25 mouse cellular contexts compared by ENCODE assay signal in genomic region chr2:25311491-25311891, GRCm38 (mm10). TPM values are rescaled to one million over a fixed set of nuclear protein-coding genes. Genes with fewer than 3 reads are reported as not detected.
DNase-seq lines count a peak whose midpoint lies in the region; ATAC-seq and TF ChIP-seq lines count a peak whose summit lies in the region.
"Had no signal": no experiment of that assay in that cellular context is flagged by ENCODE, and none has a peak within 500 bp of the region (broad histone marks: within the 10 kb centered on the region; RNA-seq: fewer than 3 reads in every experiment).

No protein-coding gene starts in this region.

- no peak overlapping the region for H3K4me3 ChIP-seq in lung, embryonic 16.5 days (ENCODE audit: low read length)
- no peak overlapping the region for H3K4me3 ChIP-seq in lung, adult 2 months (replicated peaks; ENCODE audit: extremely low read depth, low read depth, low read length)
- peak overlapping the region; percentile 25; the same call in 1 of the 2 replicates for H3K4me3 ChIP-seq in intestine, embryonic 15.5 days (replicated peaks)
- H3K4me3 ChIP-seq: erythroblast, embryonic 14.5 days; hindbrain, embryonic 12.5 days; midbrain, embryonic 12.5 days had no signal

- no peak overlapping the region for H3K27ac ChIP-seq in lung, embryonic 16.5 days (ENCODE audit: low read length)
- no peak overlapping the region for H3K27ac ChIP-seq in intestine, embryonic 15.5 days
- H3K27ac ChIP-seq: heart, embryonic 10.5 days; hindbrain, embryonic 12.5 days; macrophage; midbrain, embryonic 12.5 days had no signal

- 7% methylated on average over 11 of the region's 11 CpGs for WGBS in lung, embryonic 16.5 days
- 6% methylated on average over 11 of the region's 11 CpGs for WGBS in lung, adult 2 months
- 3% methylated on average over 11 of the region's 11 CpGs for WGBS in intestine, embryonic 15.5 days

- ATAC-seq in lung, embryonic 16.5 days (ENCODE audit: low read depth) = no peak
- ATAC-seq in intestine, embryonic 15.5 days = peak; percentile 93
- ATAC-seq: forebrain, embryonic 14.5 days; liver, postnatal 0 days had no signal

- no peak for TF ChIP-seq POLR2A in lung, adult 2 months (IDR thresholded peaks at IDR 0.05; ENCODE audit: borderline replicate concordance, extremely low read depth, low read depth, low read length)

- no peaks in the 10 kb centered on the region for H3K9me3 ChIP-seq in lung, embryonic 16.5 days (ENCODE audit: control insufficient read depth, low read length)
- H3K9me3 ChIP-seq in intestine, embryonic 15.5 days = no peaks in the 10 kb centered on the region
- H3K9me3 ChIP-seq: heart, embryonic 10.5 days; hindbrain, embryonic 12.5 days; midbrain, embryonic 12.5 days had no signal

- peak; percentile 59 for DNase-seq in heart, adult 11 months
- no peak for DNase-seq in heart, adult 9 months (ENCODE audit: low spot score in 2 of 2)
- DNase-seq in lung, adult 2 months = no peak
- peak; percentile 14 for DNase-seq in yolk sac, embryonic 10.5 days (ENCODE audit: low spot score)
- DNase-seq in thymus, postnatal 36 days = no peak
- no peak for DNase-seq in layer of hippocampus, adult 9-10 months (ENCODE audit: low spot score)
- DNase-seq: adrenal gland, adult 2 months; gastrocnemius, postnatal 25 days; heart, postnatal 10 days; kidney, postnatal 10 days; layer of hippocampus, adult 9-11 months; liver; liver, postnatal 0 days; retina, postnatal 1 day; thymus, postnatal 14 days had no signal

- no peaks in the 10 kb centered on the region for H3K36me3 ChIP-seq in lung, embryonic 16.5 days (ENCODE audit: control insufficient read depth, insufficient read depth, low read length)
- no peaks in the 10 kb centered on the region for H3K36me3 ChIP-seq in intestine, embryonic 15.5 days
- H3K36me3 ChIP-seq: heart, embryonic 10.5 days; hindbrain, embryonic 12.5 days; midbrain, embryonic 12.5 days had no signal

- H3K4me1 ChIP-seq in lung, embryonic 16.5 days (replicated peaks; ENCODE audit: control insufficient read depth, insufficient read depth, low read length) = no peaks in the 10 kb centered on the region
- no peaks in the 10 kb centered on the region for H3K4me1 ChIP-seq in lung, adult 2 months (ENCODE audit: control insufficient read depth, insufficient read depth, low read length)
- H3K4me1 ChIP-seq in intestine, embryonic 15.5 days (replicated peaks) = 0 out of 2 replicates have a peak, but pooled peaks cover 3% of the 10 kb centered on the region
- H3K4me1 ChIP-seq: hindbrain, embryonic 12.5 days; midbrain, embryonic 12.5 days had no signal

- no peak overlapping the region for H3K9ac ChIP-seq in lung, embryonic 16.5 days (ENCODE audit: low read length)
- no peak overlapping the region for H3K9ac ChIP-seq in intestine, embryonic 15.5 days
- H3K9ac ChIP-seq: hindbrain, embryonic 12.5 days; liver, postnatal 0 days; midbrain, embryonic 12.5 days had no signal

- peaks cover 33% of the 10 kb centered on the region for H3K27me3 ChIP-seq in lung, embryonic 16.5 days (ENCODE audit: control insufficient read depth, insufficient read depth, low read depth, low read length)
- H3K27me3 ChIP-seq in intestine, embryonic 15.5 days (replicated peaks) = peaks cover 65% of the 10 kb centered on the region

- no peak for TF ChIP-seq CTCF in lung, adult 2 months (IDR thresholded peaks at IDR 0.05; ENCODE audit: insufficient read depth, low read length)

- 0 out of 2 replicates have a peak overlapping the region, but pooled peaks have one; percentile 12 for H3K4me2 ChIP-seq in lung, embryonic 16.5 days (ENCODE audit: low read depth, low read length)
- H3K4me2 ChIP-seq in intestine, embryonic 15.5 days (replicated peaks) = peak overlapping the region; percentile 53
- H3K4me2 ChIP-seq: hindbrain, embryonic 12.5 days; midbrain, embryonic 12.5 days had no signal

RNA-seq across cellular contexts. Expression of gene Grin1, which starts 7.5 kb away (rescaled TPM):
- polyA plus RNA-seq in lung, embryonic 16.5 days (2015; fragmentation: Nextera tagmentation; extraction: Ambion mirVana) = 0.44 and 0.84 TPM in 2 replicates
- 0.46 and 0.52 TPM in 2 replicates for polyA plus RNA-seq in lung, adult 2 months (2012; rRNA removed)
- polyA plus RNA-seq in intestine, embryonic 15.5 days (2015; fragmentation: Nextera tagmentation; extraction: Ambion mirVana) = 1.4 TPM in 2 replicates
- polyA plus RNA-seq: erythroblast, embryonic 14.5 days; liver, postnatal 0 days; macrophage had no signal

RNA-seq across cellular contexts. Expression of gene Man1b1, which starts 20.6 kb away (rescaled TPM):
- 47.8 and 57.4 TPM in 2 replicates for polyA plus RNA-seq in lung, embryonic 16.5 days (2015; fragmentation: Nextera tagmentation; extraction: Ambion mirVana)
- polyA plus RNA-seq in lung, adult 2 months (2012; rRNA removed) = 14.4 and 18.1 TPM in 2 replicates
- 40.2 and 40.8 TPM in 2 replicates for polyA plus RNA-seq in intestine, embryonic 15.5 days (2015; fragmentation: Nextera tagmentation; extraction: Ambion mirVana)

RNA-seq across cellular contexts. Expression of gene Lrrc26, which starts 21.8 kb away (rescaled TPM):
- 6.7 and 9.4 TPM in 2 replicates for polyA plus RNA-seq in lung, embryonic 16.5 days (2015; fragmentation: Nextera tagmentation; extraction: Ambion mirVana)
- polyA plus RNA-seq in lung, adult 2 months (2012; rRNA removed) = 52.8 and 59.6 TPM in 2 replicates
- polyA plus RNA-seq in intestine, embryonic 15.5 days (2015; fragmentation: Nextera tagmentation; extraction: Ambion mirVana) = 0.43 and 1.8 TPM in 2 replicates
- polyA plus RNA-seq: adrenal gland, adult 2 months; embryonic facial prominence, embryonic 11.5 days; erythroblast, embryonic 14.5 days; forebrain, embryonic 14.5 days; heart, embryonic 10.5 days; hindbrain, embryonic 12.5 days; liver, postnatal 0 days; macrophage; midbrain, embryonic 12.5 days had no signal

RNA-seq across cellular contexts. Expression of gene Tmem210, which starts 23.5 kb away (rescaled TPM):
- not detected in 2 replicates for polyA plus RNA-seq in lung, embryonic 16.5 days (2015; fragmentation: Nextera tagmentation; extraction: Ambion mirVana)
- polyA plus RNA-seq in lung, adult 2 months (2012; rRNA removed) = 0.40 TPM in 1 of 2 replicates, not detected in the other
- not detected in 2 replicates for polyA plus RNA-seq in intestine, embryonic 15.5 days (2015; fragmentation: Nextera tagmentation; extraction: Ambion mirVana)
- polyA plus RNA-seq: adrenal gland, adult 2 months; embryonic facial prominence, embryonic 11.5 days; erythroblast, embryonic 14.5 days; forebrain, embryonic 14.5 days; heart, embryonic 10.5 days; hindbrain, embryonic 12.5 days; liver, postnatal 0 days; macrophage; midbrain, embryonic 12.5 days; stomach, embryonic 14.5 days had no signal

RNA-seq across cellular contexts. Expression of gene Anapc2, which starts 39.2 kb away (rescaled TPM):
- 136 and 137 TPM in 2 replicates for polyA plus RNA-seq in lung, embryonic 16.5 days (2015; fragmentation: Nextera tagmentation; extraction: Ambion mirVana)
- polyA plus RNA-seq in lung, adult 2 months (2012; rRNA removed) = 82.1 and 133 TPM in 2 replicates
- 95.8 and 103 TPM in 2 replicates for polyA plus RNA-seq in intestine, embryonic 15.5 days (2015; fragmentation: Nextera tagmentation; extraction: Ambion mirVana)

Comparison
In these comparisons a context has a peak if more than half of its experiments do, and no peak if none do; other contexts are left out.
1. DNase-seq: peak in heart, adult 11 months (single experiment) and yolk sac, embryonic 10.5 days (single experiment); none in heart, adult 9 months (0 of 2), lung, adult 2 months (single experiment), thymus, postnatal 36 days (0 of 2) and layer of hippocampus, adult 9-10 months (single experiment).